Mouse (Mus musculus) hematopoietic stem cell, adult 5-6 weeks (primary cell): Measurements from ENCODE around the gene Mad1l1. TPM values are rescaled to one million over a fixed set of nuclear protein-coding genes. Genes with fewer than 3 reads are reported as not detected.

Experiments used
- ATAC-seq, 2 experiments: fragments of 125-278 bp in 1 of 2; replicated peaks in 1 of 2; 2 replicates each; pipeline ENCODE4 v1.8.0; 2016 to 2017; ENCODE audit warnings: inconsistent platforms in 2 of 2, mild to moderate bottlenecking in 2 of 2, moderate number of reproducible peaks in 2 of 2, low read depth in 1 of 2, moderate TSS enrichment in 1 of 2; ENCODE audit not compliant: low FRiP score in 2 of 2, poor library complexity in 2 of 2, severe bottlenecking in 2 of 2, insufficient read depth in 1 of 2, low TSS enrichment in 1 of 2
- total RNA-seq: library from RNA; stranded (forward); fragments of 172-1452, 232-1000 nt; gene quantifications from 2 replicates; pipeline ENCODE4 v1.2.3, GENCODE M21; 2017

Mad1l1 gene
- total RNA-seq, 1 experiment from 2014 or later: 70.7 TPM

DNA sequence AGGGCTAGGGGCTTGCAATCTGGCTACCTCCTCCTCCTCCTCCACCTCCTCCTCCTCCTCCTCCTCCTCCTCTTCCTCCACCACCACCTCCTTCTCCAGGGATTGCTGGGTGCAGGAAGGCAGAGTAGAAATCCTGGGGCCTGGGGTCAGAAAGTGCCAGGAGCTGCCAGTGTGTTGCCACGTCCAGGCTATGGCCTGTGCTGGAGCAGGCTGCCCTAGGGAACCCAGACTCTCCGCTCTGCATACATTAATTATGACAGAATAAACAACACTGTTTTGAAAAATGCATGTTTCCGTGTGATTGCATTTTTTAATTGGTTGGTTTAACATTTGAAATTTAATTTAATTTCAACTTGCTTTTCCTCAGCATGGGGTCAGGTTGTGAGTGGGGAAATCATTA is 285.7 kb downstream of the Mad1l1 start:
- ATAC-seq: no peak

GRCm38 (mm10) chr5:140035025-140035330 is 286.4 kb downstream of the Mad1l1 start:
- peak; percentile 39 to 63; a peak in 2 of 4 replicates for ATAC-seq

DNA sequence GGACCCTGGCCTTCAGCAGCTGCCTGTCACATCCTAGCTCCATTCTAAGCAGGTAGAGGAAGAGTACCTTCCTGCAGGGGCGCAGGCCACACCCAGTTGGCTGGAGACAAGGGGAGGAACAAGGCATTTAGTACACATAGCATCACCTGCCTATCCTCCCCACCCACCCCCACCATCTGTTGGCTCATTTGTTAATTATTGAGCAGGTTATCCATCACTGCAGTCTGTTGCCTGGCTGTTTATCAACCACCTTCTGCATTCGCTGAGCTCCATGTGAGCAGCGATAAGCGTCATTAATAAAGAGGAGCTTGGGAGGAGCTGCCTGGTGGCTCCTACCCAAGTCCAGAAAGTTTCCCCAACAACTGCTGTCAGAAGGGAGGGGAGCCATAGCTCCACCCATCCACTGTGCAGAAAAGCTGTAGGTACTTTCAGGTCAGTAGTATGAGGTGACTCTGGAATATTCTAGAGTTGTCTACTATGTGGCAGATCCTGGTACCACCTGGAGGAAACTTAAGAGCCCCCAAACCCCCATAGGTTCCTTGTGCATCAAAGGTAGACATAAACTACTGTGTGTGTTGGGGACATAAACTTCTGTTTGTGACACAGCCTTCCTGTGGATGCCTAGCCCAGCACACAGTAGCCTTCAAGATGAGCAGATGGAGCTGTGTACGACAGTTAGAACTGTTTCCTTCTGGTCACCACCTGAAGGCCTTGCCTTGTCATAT is 286.9 kb downstream of the Mad1l1 start:
- peak in 1 of 2 experiments; percentile 15; a peak in 2 of 4 replicates for ATAC-seq

GRCm38 (mm10) chr5:140026366-140026765 is 295.0 kb downstream of the Mad1l1 start:
- ATAC-seq: no peak

DNA sequence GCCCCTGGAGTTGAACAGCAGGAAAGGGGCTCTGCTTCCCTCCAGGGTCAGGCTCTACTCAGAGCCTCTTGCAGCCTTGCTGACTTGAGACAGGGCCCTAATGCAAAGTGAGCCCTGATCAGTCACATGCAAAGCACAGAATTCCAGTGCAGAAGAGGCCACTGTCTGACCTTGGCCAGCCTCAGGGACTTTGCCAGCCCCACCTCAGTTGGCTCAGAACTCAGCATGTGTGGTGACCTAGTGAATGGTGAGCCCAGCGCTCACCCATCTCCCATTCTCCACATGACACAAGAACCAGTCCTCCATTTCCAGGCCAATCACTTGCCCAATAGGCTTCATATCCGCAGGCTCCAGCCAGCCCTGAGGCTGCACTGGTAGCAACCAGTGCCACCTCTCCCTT is 296.1 kb downstream of the Mad1l1 start:
- no peak for ATAC-seq

GRCm38 (mm10) chr5:140023941-140024500 is 297.3 kb downstream of the Mad1l1 start:
- peak; percentile 43 to 58; a peak in 2 of 4 replicates for ATAC-seq

- no peak for ATAC-seq
These were observed 298.5 kb downstream of the Mad1l1 start for GRCm38 (mm10) chr5:140022861-140023260.

GRCm38 (mm10) chr5:140021755-140022154 is 299.6 kb downstream of the Mad1l1 start:
- no peak for ATAC-seq

DNA sequence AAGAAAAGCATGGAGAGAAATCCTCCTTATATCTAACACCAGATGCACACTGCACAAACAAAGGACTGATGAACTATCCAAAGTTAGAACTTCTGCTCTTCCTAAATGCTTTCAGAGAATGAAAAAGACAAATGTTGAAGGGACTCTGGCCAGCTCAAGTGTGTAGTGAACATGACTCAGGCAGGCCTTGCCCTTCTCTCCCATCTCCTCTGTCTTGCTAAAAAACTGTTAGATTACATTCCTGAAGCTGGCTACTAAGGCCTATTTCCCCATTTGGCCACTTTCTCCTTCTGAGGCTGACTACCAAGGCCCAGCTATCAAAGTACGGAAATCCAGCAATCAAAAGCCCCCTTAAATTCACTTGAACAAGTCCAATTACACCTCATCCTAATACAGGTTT is 301.7 kb downstream of the Mad1l1 start:
- ATAC-seq: no peak

DNA sequence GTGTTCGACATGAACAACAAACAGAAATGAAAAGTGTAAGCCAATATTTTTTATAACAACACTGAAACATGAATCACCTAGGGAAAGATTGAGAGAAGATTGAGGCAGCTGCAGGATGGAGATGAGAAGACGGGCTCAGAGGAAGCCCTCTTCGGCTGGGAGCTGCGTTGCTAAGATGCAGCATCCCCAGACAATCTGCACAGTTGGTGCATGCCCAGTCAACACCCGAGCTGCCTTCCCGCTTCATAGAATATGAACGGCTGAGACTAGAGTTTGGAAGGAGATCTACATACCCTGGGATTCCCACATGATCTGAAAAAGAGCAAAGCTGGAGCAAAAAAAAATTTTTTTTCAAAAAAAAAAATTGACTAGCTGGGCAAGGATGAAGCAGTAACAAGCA is 302.6 kb downstream of the Mad1l1 start:
- ATAC-seq: no peak

DNA sequence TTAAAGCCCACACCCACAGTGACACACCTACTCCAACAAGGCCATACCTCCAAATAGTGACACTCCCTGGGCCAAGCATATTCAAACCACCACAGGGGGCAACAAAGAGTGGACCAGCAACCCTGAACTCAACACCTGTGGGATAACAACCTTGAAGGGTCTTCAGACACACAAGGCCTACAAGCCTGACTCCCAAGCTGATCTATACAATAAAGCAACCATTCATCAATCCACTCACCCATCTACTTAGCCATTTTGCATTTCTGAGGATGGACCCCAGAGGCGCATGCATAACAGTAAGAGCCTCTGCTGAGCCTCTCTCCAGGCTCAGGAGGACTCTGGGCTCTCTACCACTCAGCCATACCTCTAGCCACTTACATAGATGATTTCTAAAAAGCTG is 304.5 kb downstream of the Mad1l1 start:
- no peak for ATAC-seq

DNA sequence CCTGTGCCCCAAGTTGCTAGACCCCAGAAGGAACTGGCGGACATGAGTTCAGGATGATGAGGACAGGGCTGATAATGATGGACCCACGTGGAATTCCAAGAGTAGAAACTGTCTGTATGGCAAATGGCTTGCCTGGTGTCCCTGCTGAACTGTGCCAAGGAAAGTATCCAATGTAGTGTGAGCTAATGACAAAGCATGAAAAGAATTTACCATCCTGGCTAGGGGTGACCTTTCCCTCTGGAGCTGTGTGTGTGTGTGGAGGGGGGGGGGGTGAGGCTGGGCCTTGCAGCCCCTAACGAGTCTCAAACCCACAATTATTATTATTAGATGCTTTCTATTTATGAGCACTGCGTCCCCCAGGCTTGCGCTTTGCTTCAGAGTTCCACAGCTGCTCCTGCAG is 307.7 kb downstream of the Mad1l1 start:
- ATAC-seq: no peak

- no peak; a peak in 1 of 4 replicates for ATAC-seq
These were observed 308.9 kb downstream of the Mad1l1 start for GRCm38 (mm10) chr5:140012286-140012967.

DNA sequence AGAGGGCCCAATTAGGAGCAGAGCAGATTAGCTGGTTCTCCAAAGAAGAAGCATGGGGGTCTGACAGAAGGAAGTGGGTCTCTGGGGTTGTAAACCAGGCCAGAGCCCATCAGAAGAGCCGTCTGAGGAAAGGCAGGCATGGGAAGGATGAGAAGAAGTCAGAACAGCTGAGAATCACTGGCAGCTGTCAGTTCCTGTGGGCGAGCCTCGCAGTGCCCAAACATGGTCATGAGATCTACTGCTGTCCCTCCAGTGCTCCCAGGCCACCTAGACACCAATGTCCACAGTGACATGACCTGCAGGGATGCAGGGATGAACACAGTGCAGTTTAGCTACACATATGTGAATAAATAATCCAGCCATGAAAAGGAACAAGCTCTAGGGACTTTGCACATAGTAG is 310.9 kb downstream of the Mad1l1 start:
- no peak for ATAC-seq

DNA sequence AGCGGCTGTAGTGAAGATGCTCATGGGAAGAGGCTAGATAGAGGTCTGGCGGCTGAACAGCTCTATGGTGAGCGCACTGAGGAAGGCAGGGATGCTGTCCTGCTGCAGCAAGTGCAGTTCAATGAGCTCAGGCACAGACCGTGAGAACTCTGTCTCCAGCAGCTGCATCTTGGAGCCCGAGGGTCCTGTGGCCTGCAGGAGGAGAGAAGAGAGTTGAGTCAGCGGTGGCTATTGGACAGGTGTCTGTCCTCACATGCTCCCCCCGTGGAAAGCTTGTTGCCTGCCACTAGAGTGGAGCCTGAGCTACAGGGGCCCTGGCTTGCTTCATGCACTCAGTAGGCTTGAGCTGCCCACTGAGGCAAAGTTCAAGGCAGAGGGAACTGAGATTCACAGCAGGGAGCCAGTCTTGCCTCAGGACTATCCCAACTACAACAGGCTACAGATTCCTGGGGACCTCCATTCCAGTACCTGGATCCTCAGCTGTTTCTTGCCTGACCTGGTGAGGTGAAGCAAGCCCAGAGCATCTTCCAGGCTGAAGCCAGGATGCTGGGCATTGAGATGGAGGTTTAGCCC is 312.2 kb downstream of the Mad1l1 start:
- ATAC-seq: no peak

- no peak for ATAC-seq
These were observed 312.9 kb downstream of the Mad1l1 start for GRCm38 (mm10) chr5:140008523-140008806.

DNA sequence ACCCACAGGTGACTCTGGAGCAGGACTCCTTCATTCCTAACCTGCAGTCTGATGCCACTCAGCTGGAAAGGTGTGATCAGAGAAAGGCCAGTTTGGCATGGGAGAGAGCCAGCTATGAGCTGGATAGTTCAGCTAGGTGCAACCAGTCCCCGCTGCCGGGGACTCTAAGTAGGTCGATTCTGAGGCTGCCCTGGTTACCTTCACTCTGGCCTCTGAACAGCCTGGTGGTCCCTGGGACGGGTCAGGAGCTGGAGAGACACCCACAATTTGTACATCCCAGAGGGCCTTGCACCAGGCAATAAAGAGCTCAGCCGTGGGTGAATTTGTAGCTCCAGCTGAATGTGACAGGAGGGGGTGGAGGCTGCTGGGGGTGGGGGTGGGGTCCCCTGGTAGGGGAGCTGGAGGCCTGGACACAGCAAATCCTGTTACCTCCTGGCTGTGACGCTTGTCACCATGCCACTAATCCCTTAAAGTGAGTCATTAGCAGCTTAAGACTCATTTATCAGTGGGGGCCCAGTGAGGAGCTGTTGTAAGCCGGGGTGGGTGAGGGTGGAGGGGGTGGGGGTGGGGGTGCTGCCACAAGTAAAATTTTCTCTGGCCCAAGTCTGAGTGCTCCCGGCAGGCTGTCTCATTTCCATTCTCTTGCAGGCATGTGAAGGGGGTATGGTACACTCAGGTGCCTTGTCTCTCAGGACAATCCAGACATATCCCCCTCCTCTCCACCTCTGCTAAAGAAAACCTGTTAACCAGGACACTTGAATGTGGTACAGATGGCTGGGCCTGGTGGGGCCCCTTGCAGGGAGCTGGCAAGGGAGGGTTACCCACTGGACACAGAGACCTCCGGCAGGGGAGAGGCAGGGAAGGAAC is 313.5 kb downstream of the Mad1l1 start:
- no peak for ATAC-seq

DNA sequence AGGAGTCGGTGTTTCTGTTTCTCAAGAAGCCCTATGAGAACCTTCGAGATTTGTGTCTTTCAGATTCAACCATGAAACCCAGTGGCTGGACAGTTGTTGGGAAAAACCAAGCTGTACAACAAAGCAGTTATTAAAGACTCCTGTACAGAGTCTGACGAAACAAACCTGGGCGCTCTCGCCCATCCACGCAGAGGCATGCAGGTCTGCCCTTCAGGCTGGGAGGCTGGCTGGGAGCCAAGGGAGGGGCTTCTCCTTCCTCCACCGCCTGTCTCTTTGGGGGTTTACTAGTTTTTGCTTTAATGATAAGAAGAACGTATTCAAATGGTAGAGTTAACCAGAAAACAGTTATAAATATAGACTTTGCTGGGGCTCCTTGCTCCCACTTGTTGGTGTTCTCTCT is 314.5 kb downstream of the Mad1l1 start:
- ATAC-seq: no peak
